Mouse (Mus musculus): Measurements from ENCODE around the gene Rbfox2. TPM values are rescaled to one million over a fixed set of nuclear protein-coding genes. Genes with fewer than 3 reads are reported as not detected.
"Not testable (repeated sequence)": the region's sequence is repeated elsewhere in the genome, so short reads cannot be mapped to it uniquely, and the experiment has no call there.

Rbfox2 gene
- polyA plus RNA-seq, 1 experiment from 2014 or later, result 118 TPM

- H3K27ac ChIP-seq (replicated peaks), result no peak overlapping the region
Observed at GRCm38 (mm10) chr15:77292381-77292780, 14.4 kb downstream of the Rbfox2 start.

GRCm38 (mm10) chr15:77291471-77291870 is 15.3 kb downstream of the Rbfox2 start:
- no peak overlapping the region for H3K4me3 ChIP-seq
- no peak overlapping the region for H3K4me2 ChIP-seq (replicated peaks)
- no peaks in the 10 kb centered on the region for H3K4me1 ChIP-seq
- no peaks in the 10 kb centered on the region for H3K27me3 ChIP-seq
- WGBS, result 79% methylated on average over 7 of the region's 7 CpGs
- H3K36me3 ChIP-seq, result no peaks in the 10 kb centered on the region; the same call in 1 of the 2 replicates
- no peak overlapping the region for H3K27ac ChIP-seq (replicated peaks)
- no peaks in the 10 kb centered on the region for H3K9me3 ChIP-seq
- H3K9ac ChIP-seq (replicated peaks), result no peak overlapping the region
- ATAC-seq (ENCODE audit: low FRiP score, low read depth), result no peak

More at GRCm38 (mm10) chr15:77292381-77292780, 14.4 kb downstream of the Rbfox2 start:
- H3K4me3 ChIP-seq, result no peak overlapping the region
- no peak overlapping the region for H3K4me2 ChIP-seq (replicated peaks)
- no peaks in the 10 kb centered on the region for H3K9me3 ChIP-seq
- no peaks in the 10 kb centered on the region; the same call in 1 of the 2 replicates for H3K36me3 ChIP-seq
- 0 out of 2 replicates have a peak, but pooled peaks cover 2% of the 10 kb centered on the region for H3K4me1 ChIP-seq
- no peaks in the 10 kb centered on the region for H3K27me3 ChIP-seq
- 81% methylated on average over 6 of the region's 6 CpGs for WGBS
- no peak overlapping the region for H3K9ac ChIP-seq (replicated peaks)
- no peak for ATAC-seq (ENCODE audit: low FRiP score, low read depth)

GRCm38 (mm10) chr15:77290352-77290751 is 16.5 kb downstream of the Rbfox2 start:
- H3K9ac ChIP-seq (replicated peaks), result no peak overlapping the region
- H3K4me1 ChIP-seq, result no peaks in the 10 kb centered on the region
- 80% methylated on average over 2 of the region's 2 CpGs for WGBS
- no peaks in the 10 kb centered on the region for H3K9me3 ChIP-seq
- no peak overlapping the region for H3K4me2 ChIP-seq (replicated peaks)
- ATAC-seq (ENCODE audit: low FRiP score, low read depth), result no peak
- no peaks in the 10 kb centered on the region for H3K27me3 ChIP-seq
- H3K36me3 ChIP-seq, result no peaks in the 10 kb centered on the region; the same call in 1 of the 2 replicates
- H3K4me3 ChIP-seq, result no peak overlapping the region
- no peak overlapping the region for H3K27ac ChIP-seq (replicated peaks)

- no peak for ATAC-seq (ENCODE audit: low FRiP score, low read depth)
- no peak overlapping the region for H3K9ac ChIP-seq (replicated peaks)
- 95% methylated on average over 1 of the region's 1 CpGs for WGBS
- no peak overlapping the region for H3K4me2 ChIP-seq (replicated peaks)
- H3K27ac ChIP-seq (replicated peaks), result no peak overlapping the region
- no peaks in the 10 kb centered on the region for H3K27me3 ChIP-seq
- H3K9me3 ChIP-seq, result no peaks in the 10 kb centered on the region
- H3K36me3 ChIP-seq, result no peaks in the 10 kb centered on the region
- no peak overlapping the region for H3K4me3 ChIP-seq
- peaks cover 11% of the 10 kb centered on the region for H3K4me1 ChIP-seq
Observed at GRCm38 (mm10) chr15:77280130-77280529, 26.7 kb downstream of the Rbfox2 start.

- H3K9me3 ChIP-seq, result no peaks in the 10 kb centered on the region
- no peak for ATAC-seq (ENCODE audit: low FRiP score, low read depth)
- H3K4me2 ChIP-seq (replicated peaks), result no peak overlapping the region
- H3K4me1 ChIP-seq, result peaks cover 19% of the 10 kb centered on the region
- no peak overlapping the region for H3K27ac ChIP-seq (replicated peaks)
- no peaks in the 10 kb centered on the region for H3K36me3 ChIP-seq
- no peak overlapping the region for H3K9ac ChIP-seq (replicated peaks)
- no peaks in the 10 kb centered on the region for H3K27me3 ChIP-seq
- 76% methylated on average over 5 of the region's 5 CpGs for WGBS
- no peak overlapping the region for H3K4me3 ChIP-seq
Observed at GRCm38 (mm10) chr15:77278825-77279224, 28.0 kb downstream of the Rbfox2 start.

GRCm38 (mm10) chr15:77276838-77277725 is 29.7 kb downstream of the Rbfox2 start:
- no peak overlapping the region for H3K9ac ChIP-seq (replicated peaks)
- no peak for ATAC-seq (ENCODE audit: low FRiP score, low read depth)

GRCm38 (mm10) chr15:77276300-77276699 is 30.5 kb downstream of the Rbfox2 start:
- Histone ChIP-seq H3K4me2 (replicated peaks) (no peak overlapping the region), H3K36me3 (no peaks in the 10 kb centered on the region), H3K9ac (replicated peaks) (no peak overlapping the region), H3K9me3 (no peaks in the 10 kb centered on the region), H3K27ac (replicated peaks) (no peak overlapping the region), H3K4me3 (no peak overlapping the region), H3K27me3 (no peaks in the 10 kb centered on the region), H3K4me1 (peaks cover 24% of the 10 kb centered on the region)
- WGBS, result 78% methylated on average over 1 of the region's 1 CpGs
- ATAC-seq (ENCODE audit: low FRiP score, low read depth), result no peak

More at GRCm38 (mm10) chr15:77276838-77277725, 29.7 kb downstream of the Rbfox2 start:
- no peaks in the 10 kb centered on the region for H3K27me3 ChIP-seq
- H3K4me3 ChIP-seq, result no peak overlapping the region
- peaks cover 24% of the 10 kb centered on the region for H3K4me1 ChIP-seq
- no peak overlapping the region for H3K27ac ChIP-seq (replicated peaks)
- WGBS, result 86% methylated on average over 3 of the region's 3 CpGs
- H3K9me3 ChIP-seq, result no peaks in the 10 kb centered on the region
- no peak overlapping the region for H3K4me2 ChIP-seq (replicated peaks)
- H3K36me3 ChIP-seq, result no peaks in the 10 kb centered on the region

- no peaks in the 10 kb centered on the region for H3K27me3 ChIP-seq
- no peak overlapping the region for H3K27ac ChIP-seq (replicated peaks)
- no peaks in the 10 kb centered on the region for H3K9me3 ChIP-seq
- no peak overlapping the region for H3K9ac ChIP-seq (replicated peaks)
- H3K4me2 ChIP-seq (replicated peaks), result no peak overlapping the region
- H3K4me1 ChIP-seq, result peaks cover 19% of the 10 kb centered on the region
- H3K4me3 ChIP-seq, result no peak overlapping the region
- no peaks in the 10 kb centered on the region for H3K36me3 ChIP-seq
- ATAC-seq (ENCODE audit: low FRiP score, low read depth), result no peak
- 96% methylated on average over 2 of the region's 2 CpGs for WGBS
Observed at GRCm38 (mm10) chr15:77275572-77275971, 31.2 kb downstream of the Rbfox2 start.

- H3K4me1 ChIP-seq, result peaks cover 19% of the 10 kb centered on the region
- no peaks in the 10 kb centered on the region for H3K36me3 ChIP-seq
- H3K27me3 ChIP-seq, result no peaks in the 10 kb centered on the region
- 93% methylated on average over 6 of the region's 6 CpGs for WGBS
- no peak overlapping the region for H3K4me2 ChIP-seq (replicated peaks)
- no peak for ATAC-seq (ENCODE audit: low FRiP score, low read depth)
- H3K9ac ChIP-seq (replicated peaks), result no peak overlapping the region
- no peaks in the 10 kb centered on the region for H3K9me3 ChIP-seq
- no peak overlapping the region for H3K4me3 ChIP-seq
- H3K27ac ChIP-seq (replicated peaks), result no peak overlapping the region
Observed at GRCm38 (mm10) chr15:77273947-77274346, 32.9 kb downstream of the Rbfox2 start.

GRCm38 (mm10) chr15:77271285-77271684 is 35.5 kb downstream of the Rbfox2 start:
- no peak for ATAC-seq (ENCODE audit: low FRiP score, low read depth)
- no peak overlapping the region for H3K27ac ChIP-seq (replicated peaks)
- H3K9ac ChIP-seq (replicated peaks), result no peak overlapping the region
- no peak overlapping the region for H3K4me3 ChIP-seq
- H3K4me2 ChIP-seq (replicated peaks), result no peak overlapping the region
- peaks cover 27% of the 10 kb centered on the region for H3K4me1 ChIP-seq
- 94% methylated on average over 5 of the region's 5 CpGs for WGBS
- H3K36me3 ChIP-seq, result no peaks in the 10 kb centered on the region
- no peaks in the 10 kb centered on the region for H3K9me3 ChIP-seq
- no peaks in the 10 kb centered on the region for H3K27me3 ChIP-seq

GRCm38 (mm10) chr15:77269496-77269895 is 37.3 kb downstream of the Rbfox2 start:
- peaks cover 25% of the 10 kb centered on the region for H3K4me1 ChIP-seq
- not testable (repeated sequence) for ATAC-seq (ENCODE audit: low FRiP score, low read depth); H3K36me3 ChIP-seq; H3K9ac ChIP-seq (replicated peaks); H3K4me2 ChIP-seq (replicated peaks); H3K27me3 ChIP-seq; H3K4me3 ChIP-seq; H3K9me3 ChIP-seq; H3K27ac ChIP-seq (replicated peaks)
- WGBS, result 92% methylated on average over 1 of the region's 1 CpGs

- Histone ChIP-seq H3K4me3 (no peak overlapping the region), H3K27me3 (no peaks in the 10 kb centered on the region), H3K4me1 (peaks cover 23% of the 10 kb centered on the region), H3K9me3 (no peaks in the 10 kb centered on the region), H3K27ac (replicated peaks) (no peak overlapping the region), H3K36me3 (no peaks in the 10 kb centered on the region), H3K9ac (replicated peaks) (no peak overlapping the region), H3K4me2 (replicated peaks) (no peak overlapping the region)
- ATAC-seq (ENCODE audit: low FRiP score, low read depth), result no peak
- 91% methylated on average over 3 of the region's 3 CpGs for WGBS
Observed at GRCm38 (mm10) chr15:77268415-77268814, 38.4 kb downstream of the Rbfox2 start.
